Mouse (Mus musculus) myocyte (in vitro differentiated cells): Measurements from ENCODE around the gene Tiam1. TPM values are rescaled to one million over a fixed set of nuclear protein-coding genes. Genes with fewer than 3 reads are reported as not detected.

Source experiments
- H3K27me3 ChIP-seq: one replicate; pipeline ENCODE4 v1.6.1; 2011; ENCODE audit not compliant: control insufficient read depth, insufficient read depth, insufficient read length
- H3K36me3 ChIP-seq: one replicate; pipeline ENCODE4 v1.6.1; 2011; ENCODE audit not compliant: control insufficient read depth, insufficient read depth
- H3K4me2 ChIP-seq: one replicate; pipeline ENCODE4 v1.6.1; 2011; ENCODE audit warnings: low read depth, control low read depth
- H3K4me3 ChIP-seq: one replicate; pipeline ENCODE4 v1.5.1; 2011; ENCODE audit warnings: mild to moderate bottlenecking, control low read depth, moderate library complexity
- H3K79me2 ChIP-seq: one replicate; pipeline ENCODE4 v1.6.1; 2011; ENCODE audit not compliant: control insufficient read depth, insufficient read depth
- H3ac ChIP-seq: one replicate; pipeline ENCODE4 v1.6.1; 2011; ENCODE audit not compliant: control insufficient read depth, insufficient read length
- CEBPB ChIP-seq: IDR thresholded peaks from 2 replicates; pipeline ENCODE4 v1.6.1; 2011; ENCODE audit warnings: mild to moderate bottlenecking, moderate library complexity; ENCODE audit not compliant: poor library complexity, insufficient read depth, severe bottlenecking
- E2F4 ChIP-seq: IDR thresholded peaks from one replicate; pipeline ENCODE4 v1.6.1; 2011; ENCODE audit warnings: mild to moderate bottlenecking, control low read depth, moderate library complexity; ENCODE audit not compliant: insufficient read depth
- MAX ChIP-seq: IDR thresholded peaks from one replicate; pipeline ENCODE4 v1.6.1; 2011; ENCODE audit warnings: low read depth, mild to moderate bottlenecking, control low read depth
- MYOD1 ChIP-seq, 3 experiments: IDR thresholded peaks; one replicate each; pipeline ENCODE4 v1.6.1; 2011; ENCODE audit warnings: control low read depth in 2 of 3, low read depth in 2 of 3, mild to moderate bottlenecking in 2 of 3, moderate library complexity in 1 of 3; ENCODE audit not compliant: insufficient read length in 2 of 3, control insufficient read depth in 1 of 3
- MYOG ChIP-seq, 3 experiments: IDR thresholded peaks; one replicate each; pipeline ENCODE4 v1.6.1; 2011; ENCODE audit warnings: control low read depth in 2 of 3, low read depth in 2 of 3, mild to moderate bottlenecking in 2 of 3; ENCODE audit not compliant: insufficient read length in 2 of 3, control insufficient read depth in 1 of 3, insufficient read depth in 1 of 3
- POLR2A ChIP-seq: IDR thresholded peaks from one replicate; pipeline ENCODE4 v1.6.1; 2011; ENCODE audit warnings: low read depth, mild to moderate bottlenecking, control low read depth, moderate library complexity; ENCODE audit not compliant: insufficient read length
- POLR2AphosphoS2 ChIP-seq: IDR thresholded peaks from one replicate; pipeline ENCODE4 v1.6.1; 2011; ENCODE audit warnings: low read depth, control low read depth; ENCODE audit not compliant: insufficient read length
- REST ChIP-seq: IDR thresholded peaks from one replicate; pipeline ENCODE4 v1.6.1; 2011; ENCODE audit warnings: mild to moderate bottlenecking, control low read depth, moderate library complexity; ENCODE audit not compliant: insufficient read depth, insufficient read length
- SRF ChIP-seq: IDR thresholded peaks from one replicate; pipeline ENCODE4 v1.6.1; 2011; ENCODE audit warnings: low read depth; ENCODE audit not compliant: control insufficient read depth, insufficient read length
- TCF12 ChIP-seq: IDR thresholded peaks from one replicate; pipeline ENCODE4 v1.6.1; 2011; ENCODE audit warnings: mild to moderate bottlenecking, control low read depth; ENCODE audit not compliant: poor library complexity, insufficient read depth, severe bottlenecking
- TCF3 ChIP-seq: IDR thresholded peaks from one replicate; pipeline ENCODE4 v1.6.1; 2011; ENCODE audit warnings: low read depth, control low read depth; ENCODE audit not compliant: insufficient read length
- USF1 ChIP-seq: IDR thresholded peaks from one replicate; pipeline ENCODE4 v1.6.1; 2011; ENCODE audit warnings: low read depth, mild to moderate bottlenecking, control low read depth, moderate library complexity
- polyA plus RNA-seq: library from polyadenylated mRNA; unstranded; fragments of >200 nt; fragmentation: generic; extraction: Trizol; gene quantifications from one replicate; pipeline ENCODE4 v1.2.1, GENCODE M21; 2012; ENCODE audit warnings: missing spikeins

Gene Tiam1
- polyA plus RNA-seq, 1 experiment, result 2.2 TPM

GRCm38 (mm10) chr16:89990288-89990955 is 153.1 kb downstream of the Tiam1 start:
- no peak for TF ChIP-seq MAX
- no peak for TF ChIP-seq MYOG (IDR thresholded peaks at IDR 0.05; ENCODE audit: control insufficient read depth in 1 of 3, insufficient read depth in 1 of 3, insufficient read length in 2 of 3, low read depth in 2 of 3)
- TF ChIP-seq REST, result no peak
- TF ChIP-seq MYOD1 (IDR thresholded peaks at IDR 0.05; ENCODE audit: control insufficient read depth in 1 of 3, insufficient read length in 2 of 3, low read depth in 2 of 3), result no peak
- no peak for TF ChIP-seq TCF3
- TF ChIP-seq USF1, result no peak
- TF ChIP-seq POLR2AphosphoS2, result no peak
- TF ChIP-seq CEBPB, result no peak
- TF ChIP-seq TCF12, result no peak
- no peak for TF ChIP-seq E2F4
- TF ChIP-seq POLR2A, result no peak
- no peak for TF ChIP-seq SRF
- Histone ChIP-seq H3K79me2 (no peaks in the 10 kb centered on the region), H3K36me3 (no peaks in the 10 kb centered on the region), H3K27me3 (no peaks in the 10 kb centered on the region), H3K4me2 (no peak overlapping the region), H3ac (no peak overlapping the region), H3K4me3 (no peak overlapping the region)

GRCm38 (mm10) chr16:89989816-89990215 is 153.8 kb downstream of the Tiam1 start:
- Histone ChIP-seq H3K27me3 (no peaks in the 10 kb centered on the region), H3ac (no peak overlapping the region), H3K4me2 (no peak overlapping the region), H3K36me3 (no peaks in the 10 kb centered on the region), H3K4me3 (no peak overlapping the region), H3K79me2 (no peaks in the 10 kb centered on the region)
- TF ChIP-seq SRF, result no peak
- no peak for TF ChIP-seq CEBPB
- no peak for TF ChIP-seq E2F4
- TF ChIP-seq MYOG (IDR thresholded peaks at IDR 0.05; ENCODE audit: control insufficient read depth in 1 of 3, insufficient read depth in 1 of 3, insufficient read length in 2 of 3, low read depth in 2 of 3), result no peak
- TF ChIP-seq TCF3, result no peak
- no peak for TF ChIP-seq TCF12
- no peak for TF ChIP-seq POLR2AphosphoS2
- no peak for TF ChIP-seq USF1
- TF ChIP-seq POLR2A, result no peak
- no peak for TF ChIP-seq MYOD1 (IDR thresholded peaks at IDR 0.05; ENCODE audit: control insufficient read depth in 1 of 3, insufficient read length in 2 of 3, low read depth in 2 of 3)
- no peak for TF ChIP-seq REST
- TF ChIP-seq MAX, result no peak

- Histone ChIP-seq H3K4me3 (no peak overlapping the region), H3ac (no peak overlapping the region), H3K27me3 (no peaks in the 10 kb centered on the region), H3K4me2 (no peak overlapping the region), H3K36me3 (no peaks in the 10 kb centered on the region), H3K79me2 (no peaks in the 10 kb centered on the region)
- TF ChIP-seq CEBPB, result no peak
- no peak for TF ChIP-seq TCF3
- no peak for TF ChIP-seq MAX
- no peak for TF ChIP-seq POLR2A
- TF ChIP-seq MYOD1 (IDR thresholded peaks at IDR 0.05; ENCODE audit: control insufficient read depth in 1 of 3, insufficient read length in 2 of 3, low read depth in 2 of 3), result no peak
These were observed 156.8 kb downstream of the Tiam1 start for GRCm38 (mm10) chr16:89986672-89987362.

GRCm38 (mm10) chr16:89985702-89986481 is 157.7 kb downstream of the Tiam1 start:
- peak overlapping the region; percentile 1 for H3K4me2 ChIP-seq
- H3K79me2 ChIP-seq, result no peaks in the 10 kb centered on the region
- H3K27me3 ChIP-seq, result no peaks in the 10 kb centered on the region
- TF ChIP-seq MAX (no peak), MYOG (IDR thresholded peaks at IDR 0.05; ENCODE audit: control insufficient read depth in 1 of 3, insufficient read depth in 1 of 3, insufficient read length in 2 of 3, low read depth in 2 of 3) (no peak)
- no peaks in the 10 kb centered on the region for H3K36me3 ChIP-seq
- H3ac ChIP-seq, result no peak overlapping the region
- H3K4me3 ChIP-seq, result no peak overlapping the region
